Mouse (Mus musculus) adrenal gland, adult 8-10 months (tissue): ENCODE results near the gene Gm28043. TPM values are rescaled to one million over a fixed set of nuclear protein-coding genes. Genes with fewer than 3 reads are reported as not detected.

Experiments
- DNase-seq: peaks from one replicate; pipeline ENCODE4 v3.0.0; 2022
- total RNA-seq, 4 experiments: library from RNA; stranded (reverse); gene quantifications; 2 replicates each; pipeline ENCODE4 v1.2.4; 2022

Gm28043 gene
- total RNA-seq, 4 experiments from 2014 or later = 3.1 to 8.1 (median 5.0) TPM

DNA sequence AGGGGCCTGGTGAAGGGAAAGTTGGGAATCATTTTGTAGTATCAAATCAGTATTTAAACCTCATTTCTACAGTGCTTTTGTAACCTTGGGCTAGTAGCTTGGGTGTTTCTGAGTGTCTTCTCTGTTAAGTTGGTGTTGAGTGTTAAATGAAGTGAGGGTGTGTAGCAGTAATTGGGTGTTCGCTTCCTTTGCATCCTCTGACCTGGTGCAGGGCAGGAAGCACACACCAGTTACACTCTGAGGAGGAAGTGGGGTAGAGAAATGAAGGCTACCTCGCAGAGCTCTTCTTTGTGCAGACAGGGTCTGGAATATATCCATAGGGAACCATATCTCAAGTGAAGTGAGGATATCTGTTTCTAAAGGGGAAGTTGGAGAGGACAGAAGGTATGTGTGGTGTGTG is 66.2 kb downstream of the Gm28043 start:
- no peak for DNase-seq

DNA sequence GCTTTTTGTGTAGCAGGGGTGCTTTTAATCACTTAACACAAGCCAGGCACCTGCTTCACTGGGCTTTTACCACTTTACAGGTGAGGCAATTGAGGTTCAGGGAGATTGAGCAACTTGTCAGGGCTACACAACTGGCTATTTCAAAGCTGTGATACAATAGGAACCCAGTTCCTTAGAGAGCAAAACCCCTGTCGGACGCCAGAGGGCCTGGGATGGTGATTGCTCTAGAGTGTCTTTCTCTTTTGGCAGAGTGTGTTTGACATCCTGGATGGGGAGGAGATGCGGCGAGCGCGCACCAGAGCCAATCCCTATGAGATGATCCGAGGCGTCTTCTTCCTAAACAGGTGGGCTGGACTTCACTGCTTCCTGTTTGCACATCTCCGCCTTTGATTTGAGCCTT is 67.0 kb downstream of the Gm28043 start:
- no peak for DNase-seq

DNA sequence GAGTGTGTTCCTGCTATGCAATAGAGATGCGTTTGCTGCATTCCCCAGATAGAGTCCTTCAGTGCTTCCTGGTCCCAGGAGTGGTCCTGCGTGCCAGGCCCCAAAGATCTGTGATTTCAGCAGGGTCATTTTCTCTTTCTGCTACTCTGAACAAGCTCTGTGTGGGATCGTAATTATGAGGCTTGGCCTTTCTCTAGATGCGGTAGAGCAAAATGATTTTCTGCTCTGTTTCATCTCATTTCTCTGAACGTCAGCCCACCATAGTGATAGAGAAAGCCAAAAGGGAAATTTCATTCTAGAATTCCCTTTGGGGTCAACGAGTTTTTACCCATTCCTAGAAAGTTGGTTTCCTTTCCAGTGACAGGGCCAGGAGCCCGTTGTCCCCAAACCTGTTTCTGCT is 67.6 kb downstream of the Gm28043 start:
- no peak for DNase-seq

DNA sequence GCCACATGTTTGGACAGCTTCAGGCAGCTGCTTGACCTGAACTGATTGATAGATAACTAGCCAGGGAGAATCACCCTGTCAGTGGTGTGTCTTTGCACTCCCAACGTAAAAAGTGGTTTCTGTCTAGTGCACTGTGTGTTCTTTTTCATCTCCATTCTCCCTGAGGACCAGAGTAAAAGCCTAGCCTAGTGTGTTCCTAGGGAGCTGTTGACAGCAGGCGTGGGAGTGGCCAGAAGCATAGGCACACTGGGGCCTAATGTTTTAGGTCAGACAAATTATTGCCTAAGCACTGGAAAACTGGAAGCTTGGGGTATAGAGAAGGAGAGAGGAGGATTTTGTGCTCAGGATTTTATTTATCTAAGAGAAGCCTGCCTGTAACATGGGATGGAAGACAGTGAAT is 68.5 kb downstream of the Gm28043 start:
- no peak for DNase-seq

DNA sequence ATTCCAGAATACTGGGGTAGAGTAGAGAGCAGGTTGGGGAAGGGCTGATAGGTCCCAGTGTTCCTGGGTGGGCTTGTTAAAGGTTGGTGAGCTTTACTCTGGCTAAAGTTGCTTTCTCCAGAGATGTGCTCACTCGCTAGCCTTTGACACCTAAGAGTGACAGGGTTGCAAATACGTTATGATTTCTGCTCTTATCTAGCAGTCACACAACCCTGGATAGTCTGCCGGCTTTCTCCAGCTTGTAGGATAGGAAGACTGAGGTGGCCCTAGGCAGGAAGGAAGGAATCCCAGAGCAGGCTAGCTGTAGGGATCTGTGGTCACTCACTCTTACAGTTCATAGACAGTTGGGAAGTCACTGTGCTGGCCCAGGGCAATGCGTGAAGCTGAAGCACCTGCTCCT is 69.6 kb downstream of the Gm28043 start:
- no peak for DNase-seq

DNA sequence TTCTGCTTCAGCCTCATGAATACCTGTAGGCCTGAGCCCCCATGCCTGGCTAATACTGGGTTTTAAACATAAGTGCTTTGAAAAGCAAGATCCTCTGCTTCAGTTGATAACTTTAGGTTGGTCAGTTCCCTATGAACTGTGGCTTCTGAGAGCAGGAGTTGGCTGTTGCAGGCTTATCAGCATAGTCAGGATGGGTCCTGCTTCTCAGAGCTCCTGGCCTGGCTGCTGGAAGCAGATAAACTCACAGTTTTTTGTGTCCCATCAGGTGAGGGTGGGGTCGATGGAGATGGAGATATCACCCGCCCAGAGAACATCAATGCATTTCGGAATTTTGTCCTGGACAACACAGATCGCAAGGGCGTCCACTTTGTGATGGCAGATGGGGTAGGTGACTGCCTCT is 72.1 kb downstream of the Gm28043 start:
- no peak for DNase-seq

DNA sequence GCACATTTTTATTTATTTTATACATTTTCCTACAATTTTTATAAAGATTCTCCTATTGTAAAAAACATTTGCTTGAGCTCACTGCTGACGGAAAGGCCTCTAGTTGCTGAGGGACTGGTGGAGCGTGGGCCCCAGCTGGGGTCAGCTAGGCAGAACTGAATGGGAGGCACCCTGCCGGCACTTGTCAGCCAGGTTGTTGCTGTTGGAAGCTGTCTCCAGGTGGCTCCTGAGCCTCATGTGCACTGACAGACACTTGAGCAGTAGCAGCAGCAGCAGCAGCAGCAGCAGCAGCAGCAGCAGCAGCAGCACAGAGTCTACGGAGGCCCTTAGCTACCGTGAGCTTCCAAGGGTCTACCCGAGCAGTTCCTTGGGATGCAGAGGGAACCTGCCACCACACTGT is 72.7 kb downstream of the Gm28043 start:
- DNase-seq = no peak

DNA sequence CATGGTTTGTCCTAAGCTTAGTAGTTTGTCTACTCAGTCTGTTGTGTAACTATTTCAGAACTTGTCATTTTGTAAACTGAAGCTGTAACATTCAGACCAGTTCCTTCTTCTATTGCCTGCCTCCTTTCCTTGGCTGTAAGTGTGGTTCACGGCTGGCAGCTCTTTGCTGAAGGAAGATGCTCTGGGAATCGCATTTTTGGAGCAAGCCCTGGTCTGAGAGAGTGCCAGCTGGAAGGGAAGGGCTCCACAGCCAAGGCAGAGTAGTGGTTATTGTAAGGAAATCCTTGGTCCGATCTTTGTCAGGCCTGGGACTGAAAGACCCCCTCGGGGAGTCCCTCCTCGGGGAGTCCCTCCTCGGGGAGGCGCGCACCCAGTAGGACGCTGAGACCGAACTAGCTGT is 73.9 kb downstream of the Gm28043 start:
- no peak for DNase-seq

DNA sequence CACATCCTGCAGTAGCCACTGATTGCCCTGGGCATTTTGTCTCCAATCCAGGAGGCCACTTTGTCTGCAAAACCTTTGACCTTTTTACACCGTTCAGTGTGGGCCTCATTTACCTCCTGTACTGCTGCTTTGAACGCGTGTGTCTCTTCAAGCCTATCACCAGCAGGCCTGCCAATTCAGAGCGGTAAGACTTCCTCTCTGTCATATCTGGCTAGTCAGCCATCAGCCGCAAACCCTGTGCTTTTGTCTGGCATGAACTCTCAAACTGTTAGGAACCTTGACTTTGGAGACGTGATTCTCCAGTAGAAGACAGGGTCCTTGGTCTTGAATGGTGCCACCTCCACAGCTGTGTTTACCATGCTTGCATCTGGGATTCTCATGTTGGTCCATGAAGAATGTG is 75.6 kb downstream of the Gm28043 start:
- DNase-seq = no peak

DNA sequence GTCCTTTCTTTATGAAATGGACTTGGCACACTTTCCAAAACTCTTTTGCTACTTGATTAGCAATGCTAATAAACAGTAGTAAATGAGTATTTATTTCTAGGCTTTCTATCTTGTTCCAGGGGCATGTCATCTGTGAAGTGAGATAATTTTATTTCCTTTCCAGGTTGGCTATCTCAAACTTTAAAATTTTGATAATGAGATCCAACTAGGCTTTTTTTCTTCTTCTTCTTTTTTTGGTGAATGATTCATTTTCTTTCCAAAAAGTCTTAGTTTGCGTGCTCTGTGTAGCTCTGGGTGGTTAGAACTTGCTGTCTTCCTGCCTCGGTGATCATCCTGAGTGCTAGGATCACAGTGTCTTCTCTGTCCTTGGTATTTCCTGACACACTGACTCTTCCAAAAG is 78.2 kb downstream of the Gm28043 start:
- DNase-seq = no peak

DNA sequence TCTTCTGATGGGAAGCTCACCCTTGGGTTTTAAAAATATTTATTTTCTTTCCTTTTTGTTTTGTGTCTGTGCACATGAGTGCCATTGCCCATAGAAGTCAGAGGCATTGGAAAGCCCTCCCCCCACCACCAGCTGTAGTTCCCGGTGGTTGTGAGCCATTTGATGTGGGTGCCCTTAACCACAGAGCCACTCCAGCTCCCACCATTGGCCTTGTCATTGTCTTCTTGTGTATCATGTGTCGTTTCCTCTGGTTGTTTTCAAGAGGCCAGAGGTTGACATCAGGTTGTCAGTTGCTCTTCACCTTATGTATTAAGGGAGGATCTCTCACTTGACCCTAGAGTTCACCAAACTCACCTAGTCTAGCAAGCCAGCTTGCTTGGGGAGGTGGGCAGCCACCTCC is 78.9 kb downstream of the Gm28043 start:
- DNase-seq = no peak

DNA sequence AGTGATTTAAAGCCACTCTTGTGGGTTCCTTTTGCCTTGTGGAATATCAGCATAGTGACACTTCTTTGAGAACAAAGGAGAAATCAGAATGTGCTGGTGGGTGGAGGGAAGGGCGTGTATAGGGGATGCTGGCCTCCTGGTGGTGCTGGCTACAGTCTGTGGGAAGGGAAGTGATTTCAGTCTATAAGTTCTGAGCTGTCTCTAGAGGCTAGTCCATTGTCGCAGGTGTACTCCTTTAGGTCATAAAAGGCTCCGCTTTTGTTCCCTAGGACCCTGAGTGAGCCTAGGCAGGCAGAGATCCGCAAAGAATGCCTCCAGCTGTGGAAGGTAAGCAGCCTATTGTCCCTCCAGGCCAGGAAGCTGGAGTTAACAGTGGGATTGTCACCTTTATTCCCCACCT is 79.8 kb downstream of the Gm28043 start:
- DNase-seq = no peak

DNA sequence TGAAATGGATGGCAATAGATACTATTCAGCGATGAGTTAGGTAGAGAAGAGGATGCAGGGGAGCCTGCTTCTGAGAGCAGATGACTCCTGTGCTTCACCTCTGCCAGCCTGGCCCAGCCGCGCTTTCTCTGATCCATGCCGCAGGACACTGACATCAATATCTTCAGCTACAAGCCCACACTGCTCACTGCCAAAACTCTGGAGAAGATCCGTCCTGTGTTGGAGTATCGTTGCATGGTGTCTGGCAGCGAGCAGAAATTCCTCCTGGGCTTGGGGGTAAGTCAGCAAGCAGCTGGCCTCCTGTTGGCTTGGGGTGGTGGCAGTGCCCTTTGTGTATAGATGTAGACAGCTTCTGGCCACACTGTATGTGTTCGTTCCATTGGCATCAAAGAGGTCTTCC is 82.3 kb downstream of the Gm28043 start:
- no peak for DNase-seq

DNA sequence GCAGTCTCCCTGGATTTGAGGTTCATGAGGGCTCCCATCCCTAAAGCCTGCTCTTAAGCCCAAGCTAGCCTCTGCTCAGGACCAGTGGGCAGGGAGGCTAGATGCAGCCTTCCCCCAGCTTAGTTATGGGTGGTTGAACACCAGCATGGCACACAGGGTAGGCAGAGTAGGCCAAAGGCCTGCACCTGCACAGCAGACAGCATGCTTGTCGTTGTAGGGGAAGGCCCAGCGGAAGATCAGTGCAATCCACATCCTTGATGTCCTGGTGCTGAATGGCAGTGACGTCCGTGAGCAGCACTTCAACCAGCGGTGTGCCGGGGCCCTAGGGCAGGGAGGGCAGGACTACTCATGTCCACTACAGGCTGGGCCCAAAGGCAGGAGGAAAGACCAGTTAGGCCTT is 83.7 kb downstream of the Gm28043 start:
- no peak for DNase-seq

DNA sequence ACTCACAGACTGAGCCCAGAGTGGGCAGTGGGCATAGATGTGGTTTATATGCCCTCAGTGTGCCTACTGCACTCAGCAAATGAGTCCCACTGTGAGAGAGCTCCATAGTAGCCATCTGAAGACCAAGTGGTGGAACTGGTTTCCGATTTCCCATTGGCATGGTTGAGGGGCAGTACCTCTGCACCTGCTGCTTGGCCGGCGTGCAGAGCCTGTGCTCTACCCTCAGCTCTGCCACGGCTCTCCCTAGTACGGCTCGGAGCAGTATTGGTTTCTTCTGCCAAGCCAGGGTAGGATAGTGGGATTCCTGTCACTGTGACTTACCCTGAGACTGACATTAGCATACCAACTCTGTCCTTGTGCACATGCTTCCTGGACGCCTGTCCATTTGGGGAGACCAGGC is 85.9 kb downstream of the Gm28043 start:
- DNase-seq = no peak

DNA sequence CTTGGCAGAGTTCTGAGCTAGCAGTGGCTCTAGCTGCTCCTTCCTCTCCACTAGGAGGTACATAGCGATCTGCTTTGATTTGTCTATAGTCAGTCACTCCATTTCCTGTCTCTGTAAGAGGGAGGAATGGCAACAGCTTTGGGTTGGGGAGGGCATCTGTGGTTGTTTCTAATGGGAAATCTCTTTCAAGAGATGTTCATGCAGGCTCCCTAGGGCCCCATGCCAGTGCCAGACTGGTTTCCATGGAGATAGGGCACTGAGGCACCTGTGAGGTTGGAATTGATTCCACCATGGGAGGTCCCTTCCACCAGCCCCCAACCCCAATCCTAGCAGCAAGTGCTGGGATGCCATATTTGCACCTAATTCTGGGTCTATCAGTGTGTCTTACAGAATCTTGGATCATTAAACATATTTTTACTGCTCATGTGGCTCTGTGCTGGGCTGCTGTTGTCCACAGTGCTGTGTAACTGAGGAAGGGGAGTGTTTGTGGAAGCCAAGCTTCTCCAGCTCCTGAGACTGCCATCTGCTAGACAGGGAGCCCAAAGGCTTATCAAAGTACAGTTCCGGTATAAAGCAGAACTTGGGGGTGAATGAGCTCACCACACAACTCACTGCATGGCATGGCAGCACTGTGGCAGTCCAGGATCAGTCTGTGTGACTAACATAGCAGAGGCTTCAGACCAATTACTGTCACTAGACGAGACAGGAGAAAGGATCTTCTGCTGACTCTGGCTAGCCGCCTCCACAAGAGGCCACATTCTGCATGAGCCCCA is 88.4 kb downstream of the Gm28043 start:
- no peak for DNase-seq

DNA sequence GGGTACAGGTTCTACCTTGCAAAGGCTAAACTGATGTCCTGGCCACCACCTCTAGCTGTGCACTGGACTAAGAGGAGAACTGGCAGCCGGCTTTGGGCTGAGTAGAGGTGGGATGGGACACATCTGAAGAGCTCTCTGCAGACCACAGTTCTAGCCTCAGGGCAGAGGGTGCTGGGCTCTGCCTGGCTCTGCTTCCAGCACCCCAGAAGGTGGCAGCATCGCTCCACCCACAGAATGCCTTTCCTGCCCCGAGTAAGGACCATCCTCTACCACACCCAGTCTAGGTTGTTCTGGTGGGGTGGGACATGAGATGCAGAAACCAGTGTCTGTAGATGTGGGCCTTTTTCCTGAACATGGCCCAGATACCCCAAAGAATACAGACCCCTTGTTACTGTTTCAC is 90.1 kb downstream of the Gm28043 start:
- no peak for DNase-seq

DNA sequence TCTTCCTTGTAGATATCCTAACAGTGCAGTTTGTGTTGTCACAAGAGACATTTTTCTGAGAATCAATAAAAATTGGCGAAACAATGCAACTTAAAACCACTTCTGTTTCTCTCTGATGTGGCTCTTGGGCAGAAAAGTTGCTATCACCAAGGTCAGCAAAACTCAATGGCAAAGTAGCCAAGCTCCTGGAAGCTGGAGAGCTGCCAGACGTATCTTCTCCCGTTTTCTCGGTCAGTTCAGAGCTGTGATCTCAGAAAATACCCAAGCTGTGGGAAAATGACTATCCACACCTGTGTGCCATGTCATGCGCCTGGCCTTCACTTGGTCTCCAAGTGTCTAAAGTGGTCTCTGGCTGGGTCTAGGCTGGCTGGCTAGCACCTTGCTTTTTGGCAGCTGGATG is 91.2 kb downstream of the Gm28043 start:
- DNase-seq = no peak

DNA sequence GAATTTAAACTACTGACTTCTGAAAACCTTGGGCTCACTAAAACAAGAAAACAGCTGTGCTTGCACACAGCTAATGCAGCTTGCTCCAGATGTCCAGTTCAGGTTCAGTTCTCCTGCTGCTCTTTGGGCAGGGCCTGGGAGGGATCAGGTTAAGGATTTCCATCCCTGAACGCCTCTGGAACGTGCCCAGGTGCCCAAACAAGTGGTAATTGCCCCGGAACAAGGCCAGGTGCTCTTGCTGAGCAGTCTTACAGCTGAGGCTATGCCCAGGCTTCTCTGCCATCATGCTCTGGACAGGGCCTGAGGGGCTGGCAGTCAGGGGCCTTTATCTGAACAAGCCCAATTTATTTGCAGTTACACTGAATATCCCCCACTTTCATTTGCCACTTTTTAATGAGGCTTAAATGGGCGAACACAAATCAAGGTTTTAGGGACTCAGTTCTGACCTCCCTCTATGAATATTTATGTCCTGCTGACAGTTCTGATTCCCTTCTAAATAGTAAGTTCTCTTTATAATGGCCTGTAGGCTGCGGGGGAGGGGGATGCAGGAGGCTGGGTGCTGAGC is 92.4 kb downstream of the Gm28043 start:
- no peak for DNase-seq

DNA sequence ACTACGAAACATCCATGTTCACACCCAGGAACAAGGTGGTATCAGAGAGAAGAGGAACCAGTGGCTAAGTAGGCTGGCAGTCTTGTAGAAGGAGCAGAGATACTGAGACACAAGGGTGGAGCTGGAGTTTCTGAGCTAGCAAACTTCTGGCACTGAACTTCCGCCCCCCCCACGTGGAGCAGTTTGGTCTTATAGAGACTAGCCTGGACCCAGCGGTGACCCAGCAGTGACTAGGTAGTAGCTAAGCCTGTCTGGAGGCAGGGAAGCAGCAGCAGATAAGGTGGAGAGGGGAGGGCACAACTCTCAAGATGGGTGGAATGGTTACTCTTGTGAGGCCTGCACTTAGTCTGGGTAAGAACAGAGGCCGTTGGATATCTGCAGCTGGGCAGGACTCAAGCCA is 94.1 kb downstream of the Gm28043 start:
- no peak for DNase-seq

DNA sequence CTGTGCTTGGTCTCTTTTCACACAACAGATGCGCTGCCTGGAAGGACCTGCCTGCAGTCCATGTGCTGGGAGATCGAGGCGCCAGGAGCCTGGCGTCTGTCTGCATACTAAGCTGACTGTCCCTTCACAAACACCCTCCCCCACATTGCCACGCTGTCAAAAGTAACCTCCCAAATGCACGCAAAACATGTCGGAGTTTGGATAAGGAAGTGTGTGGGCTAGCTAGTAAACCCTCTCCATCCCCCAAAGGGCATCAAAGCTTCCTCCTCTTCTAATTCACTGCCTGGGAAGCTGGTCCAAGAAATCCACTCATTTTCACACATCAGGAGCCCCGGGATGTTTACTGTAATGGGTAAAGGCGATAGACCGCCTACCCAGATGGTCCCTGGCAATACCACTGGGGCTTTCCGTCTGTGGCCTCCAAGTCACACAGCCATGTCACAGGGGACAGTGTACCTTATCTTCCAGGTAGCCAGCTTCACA is 95.9 kb downstream of the Gm28043 start:
- no peak for DNase-seq

DNA sequence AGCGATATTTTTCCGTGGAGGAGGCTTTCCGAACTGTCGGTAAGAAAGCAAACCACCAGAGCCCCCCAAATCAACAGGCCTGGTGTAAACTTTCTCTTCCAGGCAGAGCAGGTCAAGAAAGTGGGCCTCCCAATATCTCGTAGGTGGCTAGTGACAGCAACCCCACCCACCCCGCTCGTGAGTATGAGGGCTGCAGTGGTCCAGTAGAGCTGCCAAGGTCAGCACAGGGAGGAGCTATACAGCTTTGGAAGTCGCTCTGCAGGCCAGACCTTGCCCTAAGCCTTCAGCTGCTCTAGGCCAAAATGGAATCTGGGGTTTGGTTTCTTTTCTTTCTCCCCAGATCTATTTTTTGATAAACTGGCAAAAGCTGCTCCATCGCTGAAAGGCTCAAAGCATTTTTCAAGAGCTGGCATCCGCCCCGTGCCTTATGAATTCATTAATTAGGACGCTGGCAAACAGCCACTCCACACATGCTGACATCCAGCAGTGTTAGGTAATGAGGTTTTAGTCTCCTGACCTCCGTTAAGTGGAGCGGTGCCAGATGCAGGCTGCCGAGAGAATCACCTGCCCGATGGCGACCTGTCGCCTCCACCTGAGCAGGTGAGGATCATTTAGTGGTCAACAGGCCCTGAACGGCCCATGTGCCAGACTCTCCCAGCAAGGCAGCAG is 96.5 kb downstream of the Gm28043 start:
- DNase-seq = peak; percentile 24

DNA sequence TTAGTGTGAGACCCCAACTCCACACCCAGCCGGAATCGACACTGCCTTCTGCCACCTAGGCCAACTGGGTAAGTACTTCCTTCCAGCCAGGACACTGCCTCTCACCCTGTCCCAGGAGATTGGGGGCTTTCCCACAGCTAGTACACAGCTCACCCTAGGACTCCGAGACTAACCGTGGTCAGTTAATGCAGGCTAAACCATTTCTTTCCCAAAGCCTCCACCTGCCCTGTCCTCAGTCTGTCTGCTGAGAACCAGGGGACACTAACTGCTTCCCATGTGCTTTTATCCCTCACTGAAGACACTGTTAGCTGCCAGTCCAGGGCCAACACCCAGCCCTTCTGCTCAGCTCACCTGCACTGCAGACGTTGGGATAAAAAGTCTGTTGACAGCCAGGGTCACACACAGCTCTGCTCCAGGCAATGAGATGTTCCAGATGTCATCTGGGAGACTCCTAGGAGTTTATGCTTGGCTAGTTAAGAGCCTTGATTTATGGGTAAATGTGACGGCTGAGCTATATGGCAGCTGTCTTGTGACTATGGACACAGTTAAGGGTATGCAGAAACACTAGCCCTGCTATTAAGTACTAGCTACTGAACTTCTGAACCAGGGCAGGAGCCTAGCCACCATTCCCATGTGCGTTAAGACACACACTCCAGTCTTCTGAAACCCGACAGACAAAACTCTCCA is 97.2 kb downstream of the Gm28043 start:
- no peak for DNase-seq
